Mouse (Mus musculus): Measurements from ENCODE around the gene Slc16a12.

GRCm38 (mm10) chr19:34627496-34627895 lies 119.6 kb downstream of the Slc16a12 start:
- TF ChIP-seq ZNF384 (IDR thresholded peaks at IDR 0.05; ENCODE audit: low read depth, low read length) = no peak
- TF ChIP-seq HCFC1 (IDR thresholded peaks at IDR 0.05; ENCODE audit: borderline replicate concordance, insufficient read depth, low read length) = no peak

Data from ES-E14 (cell line).